Mouse (Mus musculus): Measurements from ENCODE around the gene Olfr566. TPM values are rescaled to one million over a fixed set of nuclear protein-coding genes. Genes with fewer than 3 reads are reported as not detected.

The Olfr566 gene
- total RNA-seq (2021), result not detected

GRCm38 (mm10) chr7:102858665-102859064 lies at the start of gene Olfr566:
Gene Olfr566 (minus strand): TSS chr7:102858765.
- no peak for DNase-seq (ENCODE audit: low spot score)
- intact Hi-C loops (cut with DNase I), result loop anchor here (5.0 kb wide), 1 partner anchor 194 kb away; the partner anchor contains the start of gene Olfr583

DNA sequence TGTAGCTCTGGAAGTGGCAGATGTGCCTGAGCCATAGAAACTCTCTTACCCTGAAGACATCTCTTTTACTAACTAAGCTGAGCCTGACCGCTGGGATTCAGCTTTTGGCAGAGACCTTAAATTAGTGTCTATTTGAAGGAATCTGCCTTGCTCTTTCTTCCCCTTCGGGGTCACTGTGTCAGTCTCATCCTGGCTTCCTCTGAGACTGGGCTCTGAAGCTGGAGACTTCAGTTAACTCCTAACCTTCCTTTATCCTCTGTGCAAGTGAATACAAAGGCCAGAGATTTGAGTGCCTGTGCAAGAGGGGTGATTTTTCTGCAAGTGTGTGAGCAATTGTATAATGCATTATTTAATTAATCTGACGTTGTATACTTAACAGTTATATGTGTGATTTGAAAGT lies 32.2 kb upstream of the Olfr566 start, which contains the start of gene Olfr569:
Olfr569 (minus strand) TSS at position 101 of the 400 bp plus-strand sequence.
- intact Hi-C loops (cut with DNase I), result no loop called here
- no peak for DNase-seq (ENCODE audit: low spot score)

DNA sequence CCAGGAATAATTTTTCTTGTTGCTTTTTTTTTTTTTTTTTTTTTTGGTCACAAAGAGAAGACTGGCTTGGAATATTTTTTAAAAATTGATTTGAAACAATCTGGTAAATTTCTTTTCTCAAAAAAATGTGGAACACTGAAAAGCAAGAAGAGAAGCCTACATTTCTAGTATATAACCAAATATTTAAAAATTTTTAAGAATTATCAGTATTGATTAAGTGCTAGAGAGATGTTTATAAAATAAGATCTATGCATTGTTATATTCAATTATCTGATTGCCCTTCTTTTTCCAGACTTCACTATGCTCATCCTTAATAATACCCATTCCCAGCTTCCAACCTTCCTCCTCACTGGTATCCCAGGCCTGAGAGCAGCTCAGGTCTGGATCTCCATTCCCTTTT lies 18.3 kb upstream of the Olfr566 start, which contains the start of gene Olfr568:
Olfr568 (plus strand) TSS at position 301 of the 400 bp plus-strand sequence.
- DNase-seq (ENCODE audit: low spot score), result no peak
- intact Hi-C loops (cut with DNase I), result no loop called here

DNA sequence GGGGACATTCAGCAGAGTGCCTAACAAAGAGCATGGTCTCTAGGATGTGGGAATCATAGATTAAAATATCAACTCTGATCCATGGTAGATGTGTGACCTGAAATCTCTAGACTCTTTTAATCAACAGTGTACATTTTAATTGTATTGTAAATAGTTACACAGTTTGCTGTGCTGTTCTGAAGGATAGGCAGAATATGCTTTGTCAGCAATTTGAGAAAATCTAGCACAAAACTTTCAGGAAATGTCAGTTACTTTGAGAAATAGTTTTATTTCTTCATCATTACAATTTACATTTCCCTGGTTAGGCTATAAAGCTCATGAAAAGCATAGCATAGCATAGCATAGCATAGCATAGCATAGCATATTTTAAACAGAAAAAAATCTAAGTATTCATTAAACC lies 2.8 kb downstream of the Olfr566 start:
- no peak for DNase-seq (ENCODE audit: low spot score)
- intact Hi-C loops (cut with DNase I), result loop anchor here (5.0 kb wide), 1 partner anchor 196 kb away; the partner anchor contains the start of gene Olfr583

Other genes with a start within 250 kb of the Olfr566 start
- not detected for gene Olfr553, start 240.5 kb downstream of the Olfr566 start, total RNA-seq (2021)
- gene Olfr554, start 220.3 kb downstream of the Olfr566 start, total RNA-seq (2021), result not detected
- not detected for gene Olfr555, start 199.9 kb downstream of the Olfr566 start, total RNA-seq (2021)
- not detected for gene Olfr556, start 193.9 kb downstream of the Olfr566 start, total RNA-seq (2021)
- 1 to 10 TPM; 6.5 to 8.2 TPM for gene Trim68, start 171.4 kb downstream of the Olfr566 start, total RNA-seq (2021)
- gene Olfr557, start 162.9 kb downstream of the Olfr566 start, total RNA-seq (2021), result not detected
- 1 to 10 TPM; 2.4 to 4.4 TPM for gene Olfr558, start 156.6 kb downstream of the Olfr566 start, total RNA-seq (2021)
- gene Olfr33, start 139.7 kb downstream of the Olfr566 start, total RNA-seq (2021), result not detected
- gene Olfr559, start 131.3 kb downstream of the Olfr566 start, total RNA-seq (2021), result not detected
- gene Olfr560, start 99.4 kb downstream of the Olfr566 start, total RNA-seq (2021), result not detected
- 1 to 10 TPM in 1 of 2 experiments, under 1 TPM in 1; 0.81 to 1.2 TPM for gene Olfr78, start 99.3 kb downstream of the Olfr566 start, total RNA-seq (2021)
- not detected for gene Olfr561, start 87.5 kb downstream of the Olfr566 start, total RNA-seq (2021)
- gene Olfr564, start 55.3 kb downstream of the Olfr566 start, total RNA-seq (2021), result not detected
- not detected for gene Olfr568, start 18.4 kb upstream of the Olfr566 start, total RNA-seq (2021)
- not detected for gene Olfr569, start 32.1 kb upstream of the Olfr566 start, total RNA-seq (2021)
- not detected for gene Olfr570, start 35.8 kb upstream of the Olfr566 start, total RNA-seq (2021)
- gene Olfr571, start 58.8 kb upstream of the Olfr566 start, total RNA-seq (2021), result not detected
- gene Olfr572, start 65.6 kb upstream of the Olfr566 start, total RNA-seq (2021), result not detected
- gene Olfr573-ps1, start 83.8 kb upstream of the Olfr566 start, total RNA-seq (2021), result not detected
- not detected for gene Olfr574, start 89.7 kb upstream of the Olfr566 start, total RNA-seq (2021)
- not detected for gene Olfr575, start 100.0 kb upstream of the Olfr566 start, total RNA-seq (2021)
- not detected for gene Olfr576, start 103.9 kb upstream of the Olfr566 start, total RNA-seq (2021)
- not detected for gene Olfr577, start 117.2 kb upstream of the Olfr566 start, total RNA-seq (2021)
- gene Olfr578, start 130.6 kb upstream of the Olfr566 start, total RNA-seq (2021), result not detected
- not detected for gene Olfr582, start 179.3 kb upstream of the Olfr566 start, total RNA-seq (2021)
- gene Olfr583, start 192.5 kb upstream of the Olfr566 start, total RNA-seq (2021), result not detected
- not detected for gene Olfr584, start 223.1 kb upstream of the Olfr566 start, total RNA-seq (2021)
- not detected for gene Olfr585, start 239.0 kb upstream of the Olfr566 start, total RNA-seq (2021)